Mouse (Mus musculus) B cell, adult 2 months (primary cell): ENCODE measurements around the gene Clint1.

Experiments
- DNase-seq, 2 experiments: peaks; one replicate each; pipeline ENCODE4 v3.0.0; 2022

Gene Clint1

GRCm38 (mm10) chr11:45942281-45942680 lies 90.4 kb downstream of the Clint1 start:
- DNase-seq: no peak

DNA sequence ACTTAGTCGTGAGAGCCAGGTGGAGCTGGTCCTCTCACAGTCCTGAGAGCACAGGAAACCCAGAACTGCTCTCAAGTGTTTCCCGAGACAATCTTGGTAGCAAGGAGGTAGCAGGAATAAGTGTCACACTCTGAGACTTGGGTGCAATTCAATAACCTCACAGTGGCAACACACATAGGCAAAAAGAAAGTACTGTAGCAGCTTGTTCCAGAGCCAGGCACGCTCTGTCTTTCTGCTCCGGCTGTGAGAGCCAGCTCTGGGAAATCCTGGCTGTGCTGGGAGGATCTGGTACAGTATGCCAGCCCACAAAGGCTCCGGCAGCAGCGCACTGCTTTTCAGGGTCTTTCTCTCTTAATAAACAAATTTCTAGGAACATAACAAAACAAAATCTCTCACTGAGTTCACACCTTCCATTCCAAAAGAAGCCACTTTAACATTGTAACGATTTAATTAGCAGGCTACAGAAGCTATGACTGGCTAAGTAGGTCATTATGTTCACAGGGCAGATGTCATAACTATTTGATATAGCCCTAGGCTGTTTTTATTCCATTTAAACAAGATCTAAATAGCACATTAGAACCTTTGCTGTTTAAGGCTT lies 91.4 kb downstream of the Clint1 start:
- DNase-seq: no peak

DNA sequence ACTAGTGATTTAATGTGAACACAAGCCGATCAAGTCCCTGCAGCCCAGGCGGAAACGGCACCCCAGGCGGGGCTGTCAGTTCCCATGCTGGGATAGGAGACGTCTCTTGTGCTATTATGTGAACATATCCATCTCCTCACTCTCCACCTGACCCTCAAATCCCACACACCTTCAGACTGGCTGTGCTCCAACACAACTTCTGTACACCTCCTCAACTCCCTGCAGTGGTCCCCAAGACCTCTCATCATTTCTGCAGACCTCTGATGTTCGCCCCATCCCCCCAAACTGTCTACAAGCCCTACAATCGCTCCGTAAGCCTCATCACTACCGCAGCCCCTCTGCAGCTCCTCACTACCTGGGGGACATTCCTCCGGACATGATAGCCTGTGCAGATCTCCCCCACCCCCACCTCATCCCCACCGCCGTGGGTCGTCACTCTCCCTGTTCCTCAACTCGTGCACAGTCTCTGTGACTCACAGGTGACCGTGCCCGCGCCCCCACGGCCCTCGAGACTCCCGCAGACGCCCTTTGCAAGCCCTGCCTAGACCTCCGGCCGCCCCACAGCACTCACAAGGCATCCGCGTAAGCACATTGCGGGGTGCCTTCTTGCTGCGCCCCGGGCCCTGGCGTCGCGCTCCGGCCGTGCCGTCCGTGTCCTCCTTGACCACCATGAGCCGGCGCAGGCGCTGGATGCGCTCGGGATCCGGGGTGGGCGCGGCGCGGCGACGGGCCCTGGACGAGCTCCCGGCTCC lies 92.2 kb downstream of the Clint1 start:
- peak; percentile 39 to 41 for DNase-seq

DNA sequence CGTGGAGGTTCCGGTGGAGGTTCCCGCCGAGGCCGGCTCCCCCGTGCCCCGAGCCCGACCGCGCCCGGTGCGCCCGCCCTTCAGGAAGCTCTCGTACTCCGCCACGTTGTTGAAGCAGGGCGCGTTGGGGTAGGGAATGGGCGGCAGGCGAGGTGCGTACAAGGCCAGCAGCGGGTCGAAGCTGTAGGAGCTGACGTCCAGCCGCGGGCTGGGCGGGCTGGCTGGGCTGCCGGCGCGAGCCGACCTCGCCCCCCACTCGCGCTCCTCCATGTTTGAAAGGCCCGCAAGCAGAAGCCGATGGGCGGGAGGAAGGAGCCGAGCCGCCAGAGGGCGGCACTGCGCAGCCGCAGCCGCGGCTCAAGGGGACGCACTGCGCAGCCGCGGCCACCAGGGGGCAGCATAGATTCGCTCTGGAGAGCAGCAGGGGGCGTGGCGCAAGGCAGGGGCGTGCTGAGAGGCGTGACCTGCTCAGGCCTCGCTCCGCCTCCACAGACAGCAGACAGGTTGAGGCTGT lies 92.8 kb downstream of the Clint1 start, which contains the start of gene Lsm11:
Gene Lsm11 (minus strand): TSS at position 293 of the 514 bp plus-strand sequence.
- peak; percentile 99 to 100 for DNase-seq

- DNase-seq: no peak
These were observed 94.9 kb downstream of the Clint1 start for GRCm38 (mm10) chr11:45946796-45947195.

DNA sequence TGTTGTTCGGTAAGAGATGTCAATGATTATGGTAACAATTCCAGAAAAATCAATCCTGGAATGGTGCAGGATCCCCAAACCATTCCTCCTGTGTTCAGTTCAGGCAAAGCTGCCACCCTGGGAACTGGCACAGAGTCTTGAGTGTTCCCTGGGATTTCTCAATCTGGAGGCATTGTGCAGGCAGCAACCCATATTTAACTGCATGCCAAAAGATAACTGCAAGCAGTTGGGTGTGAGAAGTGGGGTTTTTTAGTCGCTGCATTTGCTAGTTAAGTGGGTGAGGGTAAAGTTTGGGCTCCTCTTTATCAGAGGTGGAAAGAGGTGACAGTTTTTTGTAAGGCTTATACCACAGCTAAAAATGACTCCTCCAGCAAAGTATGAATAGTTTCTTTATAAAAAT lies 95.6 kb downstream of the Clint1 start:
- no peak for DNase-seq

DNA sequence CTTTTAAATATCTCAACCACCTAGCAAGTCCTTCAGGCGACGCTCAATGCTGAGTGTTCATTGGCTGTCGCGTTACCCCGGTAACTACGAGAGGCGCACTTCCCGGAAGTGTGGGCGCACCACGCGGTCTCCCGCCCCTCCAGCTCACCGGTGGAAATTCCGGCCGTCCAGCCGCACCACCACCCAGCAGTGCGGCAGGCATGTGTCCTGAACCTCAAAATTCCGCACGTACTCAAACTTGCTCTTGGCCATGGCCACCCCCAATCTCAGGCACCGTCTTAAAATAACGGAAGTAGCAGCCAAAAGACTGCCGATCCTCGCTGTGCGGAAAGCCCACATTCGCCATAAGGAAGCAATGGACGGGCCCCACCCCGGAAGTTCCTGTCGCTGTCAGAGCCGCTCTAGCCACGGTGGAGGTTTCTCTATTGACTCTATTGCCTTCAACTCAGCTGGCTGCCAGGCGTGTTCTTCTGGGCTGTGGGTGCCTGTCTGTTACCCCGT lies 103.3 kb downstream of the Clint1 start, which contains the start of gene Thg1l:
Gene Thg1l (minus strand): TSS at position 368 of the 501 bp plus-strand sequence.
- peak; percentile 94 for DNase-seq

GRCm38 (mm10) chr11:45959598-45959997 lies 107.7 kb downstream of the Clint1 start:
- DNase-seq: peak; percentile 61 to 68

- peak; percentile 35 to 48 for DNase-seq
These were observed 108.2 kb downstream of the Clint1 start for GRCm38 (mm10) chr11:45960003-45960402.
